Mouse (Mus musculus) hindbrain, postnatal 0 days (tissue): ENCODE measurements around the gene Mgat5. TPM values are rescaled to one million over a fixed set of nuclear protein-coding genes. Genes with fewer than 3 reads are reported as not detected.

Experiments used
- ATAC-seq: fragments of 200-750 bp; cut with Nextera tagmentation; 2 replicates; pipeline ENCODE4 v1.8.0; 2017; ENCODE audit warnings: mild to moderate bottlenecking, moderate TSS enrichment, moderate library complexity
- DNase-seq: peaks from one replicate; pipeline ENCODE4 v3.0.0-alpha.2; 2015; ENCODE audit warnings: low spot score
- H3K27ac ChIP-seq: fragments of 300-500 bp; sonication (generic); 2 replicates; pipeline ENCODE4 v1.5.1; 2014; ENCODE audit warnings: mild to moderate bottlenecking
- H3K27me3 ChIP-seq: fragments of 300-500 bp; sonication (generic); 2 replicates; pipeline ENCODE4 v1.6.1; 2014; ENCODE audit warnings: low read length, mixed read lengths; ENCODE audit not compliant: insufficient read depth
- H3K36me3 ChIP-seq: fragments of 300-500 bp; sonication (generic); 2 replicates; pipeline ENCODE4 v1.6.1; 2014; ENCODE audit warnings: low read length, mixed read lengths; ENCODE audit not compliant: insufficient read depth
- H3K4me1 ChIP-seq: fragments of 300-500 bp; sonication (generic); 2 replicates; pipeline ENCODE4 v1.6.1; 2014; ENCODE audit warnings: antibody characterized with exemption, low read length, mixed read lengths; ENCODE audit not compliant: insufficient read depth
- H3K4me2 ChIP-seq: fragments of 300-500 bp; sonication (generic); 2 replicates; pipeline ENCODE4 v1.6.1; 2014; ENCODE audit warnings: low read depth, mild to moderate bottlenecking, low read length, moderate library complexity, mixed read lengths
- H3K4me3 ChIP-seq: fragments of 300-500 bp; sonication (generic); 2 replicates; pipeline ENCODE4 v1.5.1; 2014; ENCODE audit warnings: low read length
- H3K9ac ChIP-seq: fragments of 300-500 bp; sonication (generic); replicated peaks from 2 replicates; pipeline ENCODE4 v1.6.1; 2014; ENCODE audit warnings: mild to moderate bottlenecking, low read length, moderate library complexity, mixed read lengths
- H3K9me3 ChIP-seq: fragments of 300-500 bp; sonication (generic); 2 replicates; pipeline ENCODE4 v1.6.1; 2016; ENCODE audit warnings: low read length, mixed read lengths
- CTCF ChIP-seq: IDR thresholded peaks from 2 replicates; pipeline ENCODE4 v1.5.1; 2016; ENCODE audit warnings: antibody characterized with exemption, control low read depth, low read depth
- WGBS: fragments of 180-500 bp; shearing (Covaris S2); extraction: QIAGEN DNeasy Blood & Tissue Kit; methylation state at CpG from one replicate; pipeline ENCODE4 v1.1.7; 2014; 5-methylcytosine and 5-hydroxymethylcytosine counted together
- polyA plus RNA-seq: library from polyadenylated mRNA; unstranded; fragments of >200 nt; fragmentation: Nextera tagmentation; extraction: Ambion mirVana; gene quantifications from 2 replicates; pipeline ENCODE4 v1.2.1, GENCODE M21; 2015
- total RNA-seq: library from RNA; depleted of rRNA; stranded (reverse); fragments of >200 nt; gene quantifications from 2 replicates; pipeline ENCODE4 v1.2.3, GENCODE M21; 2014

The Mgat5 gene
- total and polyA plus RNA-seq, 2 experiments from 2014 or later, result 14.8 to 49.3 TPM

DNA sequence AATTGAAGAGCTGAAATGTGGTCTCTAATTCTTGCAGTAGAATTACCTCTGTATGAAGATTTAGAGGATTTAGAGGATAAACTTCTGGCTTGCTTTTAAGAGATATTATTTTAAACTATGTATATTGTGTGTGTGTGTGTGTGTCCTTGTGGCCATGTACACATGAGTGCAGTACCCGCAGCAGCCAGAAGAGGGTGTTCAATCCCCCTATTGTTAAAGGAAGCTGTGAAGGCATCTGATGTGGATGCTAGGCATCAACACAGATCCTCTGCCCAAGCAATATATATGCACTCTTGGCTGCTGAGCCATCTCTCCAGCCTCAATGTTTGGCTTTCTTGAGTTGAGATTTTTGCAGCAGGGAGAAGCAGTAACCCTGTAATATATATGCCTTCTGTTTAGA, 75.4 kb downstream of the Mgat5 start:
- Histone ChIP-seq H3K4me3 (no peak overlapping the region), H3K27ac (no peak overlapping the region), H3K9me3 (no peaks in the 10 kb centered on the region), H3K36me3 (no peaks in the 10 kb centered on the region), H3K9ac (no peak overlapping the region), H3K27me3 (no peaks in the 10 kb centered on the region), H3K4me1 (no peaks in the 10 kb centered on the region), H3K4me2 (no peak overlapping the region)
- ATAC-seq (no peak), DNase-seq (no peak)
- peak; percentile 51 for TF ChIP-seq CTCF
- WGBS, result 97% methylated on average over 1 of the region's 1 CpGs

DNA sequence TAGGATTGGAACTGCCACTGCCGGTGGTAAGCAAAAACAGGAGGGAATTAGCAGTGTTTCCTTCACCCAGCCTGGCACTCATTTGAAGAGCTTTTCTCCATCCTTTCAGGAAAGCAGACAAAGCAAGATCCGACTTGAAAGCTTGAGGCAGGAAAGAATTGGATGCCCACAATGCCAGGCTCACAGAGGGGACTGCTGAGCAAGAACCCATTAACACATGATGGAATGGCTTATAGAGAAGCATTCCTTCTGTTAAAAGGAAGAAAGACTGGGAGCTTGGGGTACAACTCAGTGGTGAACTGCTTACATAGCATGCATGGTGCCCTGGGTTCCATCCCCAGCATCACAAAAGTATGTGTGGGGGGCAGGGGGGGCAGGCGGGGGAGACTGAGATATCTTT, 80.2 kb downstream of the Mgat5 start:
- Histone ChIP-seq H3K27me3 (no peaks in the 10 kb centered on the region), H3K4me3 (no peak overlapping the region), H3K9me3 (no peaks in the 10 kb centered on the region), H3K9ac (no peak overlapping the region), H3K36me3 (no peaks in the 10 kb centered on the region), H3K4me1 (no peaks in the 10 kb centered on the region), H3K27ac (no peak overlapping the region), H3K4me2 (no peak overlapping the region)
- no peak for TF ChIP-seq CTCF
- no peak for ATAC-seq
- WGBS, result 51% methylated on average over 3 of the region's 3 CpGs
- no peak for DNase-seq

DNA sequence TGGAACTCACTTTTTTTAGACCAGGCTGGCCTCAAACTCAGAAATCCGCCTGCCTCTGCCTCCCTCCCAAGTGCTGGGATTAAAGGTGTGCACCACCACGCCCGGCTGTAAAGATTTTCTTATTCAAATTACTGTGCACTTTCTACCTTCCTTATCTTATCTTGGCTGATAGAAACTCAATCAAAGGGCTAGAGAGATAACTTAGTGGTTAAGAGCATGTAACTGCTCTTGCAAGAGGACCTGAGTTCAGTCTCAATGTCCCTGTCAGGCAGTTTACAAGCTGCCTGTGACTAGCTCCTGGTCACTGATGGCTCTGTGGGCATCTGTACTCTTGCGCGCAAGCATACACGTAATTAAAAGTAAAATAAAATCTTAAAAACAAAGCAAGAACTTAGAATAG, 82.7 kb downstream of the Mgat5 start:
- DNase-seq (no peak), ATAC-seq (no peak)
- no peak for TF ChIP-seq CTCF
- H3K4me2 ChIP-seq, result no peak overlapping the region
- H3K4me3 ChIP-seq, result no peak overlapping the region
- no peaks in the 10 kb centered on the region for H3K4me1 ChIP-seq
- H3K9me3 ChIP-seq, result no peaks in the 10 kb centered on the region
- 97% methylated on average over 6 of the region's 6 CpGs for whole genome bisulfite sequencing
- H3K9ac ChIP-seq, result no peak overlapping the region
- H3K27me3 ChIP-seq, result no peaks in the 10 kb centered on the region
- no peak overlapping the region for H3K27ac ChIP-seq
- no peaks in the 10 kb centered on the region for H3K36me3 ChIP-seq

DNA sequence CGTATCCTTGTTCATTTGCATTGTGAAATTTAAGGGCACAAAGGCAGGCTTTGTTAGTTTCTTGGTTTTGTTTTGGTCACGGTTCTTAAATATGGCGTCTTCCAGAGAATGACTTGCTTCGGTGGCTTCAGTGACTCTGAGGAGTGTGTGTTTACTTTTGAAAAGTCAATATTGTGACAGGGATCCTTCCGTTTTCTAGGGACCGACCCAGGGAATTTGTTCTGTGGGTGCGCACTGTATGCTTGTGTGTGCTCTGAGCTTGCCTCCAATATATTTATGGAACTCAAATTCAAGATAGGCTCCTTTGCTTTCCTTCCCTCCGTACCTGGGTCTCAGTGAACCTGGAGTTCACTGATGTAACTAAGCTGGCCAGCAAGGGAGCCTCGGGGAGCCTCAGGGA, 86.1 kb downstream of the Mgat5 start:
- no peaks in the 10 kb centered on the region for H3K9me3 ChIP-seq
- no peak for ATAC-seq
- H3K36me3 ChIP-seq, result no peaks in the 10 kb centered on the region
- WGBS, result 52% methylated on average over 9 of the region's 9 CpGs
- no peak overlapping the region for H3K9ac ChIP-seq
- H3K27me3 ChIP-seq, result no peaks in the 10 kb centered on the region
- no peak for DNase-seq
- no peak for TF ChIP-seq CTCF
- no peaks in the 10 kb centered on the region; the same call in 1 of the 2 replicates for H3K4me1 ChIP-seq
- no peak overlapping the region for H3K27ac ChIP-seq
- no peak overlapping the region for H3K4me3 ChIP-seq
- no peak overlapping the region for H3K4me2 ChIP-seq

DNA sequence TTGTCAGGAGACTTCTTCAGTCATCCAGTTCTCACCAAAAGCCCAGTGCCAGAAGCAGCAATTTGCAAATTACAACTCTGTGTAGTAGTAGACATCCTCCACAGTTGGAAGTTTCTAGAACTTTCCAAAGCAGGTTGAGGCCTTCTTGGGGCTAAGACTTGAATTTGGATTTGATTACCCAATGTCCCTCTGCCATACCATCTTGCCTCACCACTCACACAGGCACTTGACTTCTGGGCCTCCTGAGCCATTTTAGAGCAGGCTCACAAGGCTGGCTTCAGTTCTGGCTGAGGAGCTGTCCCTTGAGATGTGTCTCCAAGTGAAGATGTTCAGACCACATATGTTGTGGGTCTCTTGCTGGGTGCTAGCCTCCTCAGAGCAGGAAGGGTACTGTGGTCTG, 86.9 kb downstream of the Mgat5 start:
- ATAC-seq, result no peak
- H3K4me3 ChIP-seq, result no peak overlapping the region
- TF ChIP-seq CTCF, result no peak
- DNase-seq, result no peak
- no peaks in the 10 kb centered on the region for H3K27me3 ChIP-seq
- no peak overlapping the region for H3K9ac ChIP-seq
- H3K4me1 ChIP-seq, result no peaks in the 10 kb centered on the region; the same call in 1 of the 2 replicates
- H3K36me3 ChIP-seq, result no peaks in the 10 kb centered on the region
- no peaks in the 10 kb centered on the region for H3K9me3 ChIP-seq
- H3K27ac ChIP-seq, result no peak overlapping the region
- no peak overlapping the region for H3K4me2 ChIP-seq

DNA sequence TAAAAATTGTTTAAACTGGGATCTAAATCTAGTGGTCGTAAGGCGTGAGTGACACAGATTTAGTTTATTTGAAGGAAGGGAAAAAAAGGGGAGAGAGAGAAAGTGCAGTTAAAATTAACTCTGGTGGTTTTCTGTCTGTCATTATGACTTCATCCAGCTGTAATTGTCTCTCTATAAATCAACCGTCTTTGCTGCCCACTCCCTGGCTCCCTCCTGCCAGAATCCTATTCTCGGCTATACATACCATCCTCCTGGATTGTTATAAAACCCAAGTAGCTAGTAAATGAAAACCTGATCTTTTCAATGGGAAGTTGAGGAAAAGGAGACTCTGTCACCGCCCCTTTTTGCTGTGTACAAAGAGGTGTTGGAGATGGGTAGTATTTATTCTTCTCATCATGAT, 88.5 kb downstream of the Mgat5 start:
- Histone ChIP-seq H3K9me3 (no peaks in the 10 kb centered on the region), H3K36me3 (no peaks in the 10 kb centered on the region), H3K27me3 (no peaks in the 10 kb centered on the region), H3K4me2 (no peak overlapping the region), H3K27ac (no peak overlapping the region), H3K4me3 (no peak overlapping the region), H3K9ac (no peak overlapping the region), H3K4me1 (no peaks in the 10 kb centered on the region; the same call in 1 of the 2 replicates)
- no peak for TF ChIP-seq CTCF
- DNase-seq, result no peak
- 77% methylated on average over 5 of the region's 5 CpGs for WGBS
- ATAC-seq, result no peak

DNA sequence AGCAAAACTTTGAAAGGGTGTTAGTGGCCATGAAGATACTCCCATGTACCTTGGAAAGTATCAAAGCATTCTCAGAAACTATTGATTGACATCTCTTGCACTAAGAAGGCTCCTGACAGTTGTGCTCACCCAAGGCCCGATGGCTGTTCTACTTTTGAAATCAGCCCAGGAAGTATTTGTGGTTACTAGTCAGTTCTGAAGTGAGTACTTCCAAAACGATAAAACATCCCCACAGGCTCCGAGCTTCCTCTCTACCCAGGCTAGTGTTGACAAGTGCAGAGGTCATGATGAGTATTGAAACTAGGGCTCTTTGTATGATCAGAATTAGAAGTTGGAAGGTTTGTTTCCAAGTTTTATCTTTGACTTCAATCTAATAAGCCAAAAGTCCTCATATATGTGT, 92.0 kb downstream of the Mgat5 start:
- Histone ChIP-seq H3K27ac (no peak overlapping the region), H3K4me1 (no peaks in the 10 kb centered on the region; the same call in 1 of the 2 replicates), H3K27me3 (no peaks in the 10 kb centered on the region), H3K4me3 (no peak overlapping the region), H3K9ac (no peak overlapping the region), H3K36me3 (no peaks in the 10 kb centered on the region), H3K9me3 (no peaks in the 10 kb centered on the region), H3K4me2 (no peak overlapping the region)
- ATAC-seq (no peak), DNase-seq (no peak)
- TF ChIP-seq CTCF, result no peak
- 89% methylated on average over 3 of the region's 3 CpGs for WGBS

DNA sequence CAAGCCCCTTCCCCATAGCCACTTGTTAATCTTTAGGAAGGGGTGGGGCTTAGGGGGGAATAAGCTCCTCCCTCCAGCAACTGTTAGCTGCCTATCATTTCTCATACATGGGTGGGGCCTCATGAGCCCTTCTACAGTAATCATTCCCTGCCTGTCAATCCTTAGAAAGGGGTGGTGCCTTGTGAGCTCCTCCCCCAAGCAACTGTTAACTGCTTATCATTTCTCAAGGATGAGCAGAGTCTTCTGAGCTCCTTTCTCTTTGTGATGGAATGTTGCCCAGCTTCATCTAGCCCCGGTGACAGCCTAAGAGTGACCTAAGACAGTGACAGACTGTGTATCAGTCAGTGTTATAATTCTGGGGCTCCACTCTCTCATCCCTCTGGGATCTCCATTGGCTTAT, 95.0 kb downstream of the Mgat5 start:
- no peaks in the 10 kb centered on the region for H3K9me3 ChIP-seq
- no peak overlapping the region for H3K9ac ChIP-seq
- 74% methylated on average over 1 of the region's 1 CpGs for WGBS
- ATAC-seq (no peak), DNase-seq (no peak)
- no peak overlapping the region for H3K4me2 ChIP-seq
- H3K4me1 ChIP-seq, result no peaks in the 10 kb centered on the region
- H3K27me3 ChIP-seq, result no peaks in the 10 kb centered on the region
- H3K27ac ChIP-seq, result no peak overlapping the region
- no peak for TF ChIP-seq CTCF
- H3K36me3 ChIP-seq, result no peaks in the 10 kb centered on the region
- H3K4me3 ChIP-seq, result no peak overlapping the region
